Mouse (Mus musculus) c-Kit-positive CD71-negative TER-119-negative erythroid progenitor cells, embryonic 14.5 days (primary cell): ENCODE results near the gene Rap1b.

Source experiments
- DNase-seq: peaks from one replicate; pipeline ENCODE4 v3.0.0-alpha.2; 2013; ENCODE audit warnings: low read depth

Gene Rap1b

GRCm38 (mm10) chr10:117770286-117771130 lies 75.3 kb downstream of the Rap1b start:
- DNase-seq, result no peak

DNA sequence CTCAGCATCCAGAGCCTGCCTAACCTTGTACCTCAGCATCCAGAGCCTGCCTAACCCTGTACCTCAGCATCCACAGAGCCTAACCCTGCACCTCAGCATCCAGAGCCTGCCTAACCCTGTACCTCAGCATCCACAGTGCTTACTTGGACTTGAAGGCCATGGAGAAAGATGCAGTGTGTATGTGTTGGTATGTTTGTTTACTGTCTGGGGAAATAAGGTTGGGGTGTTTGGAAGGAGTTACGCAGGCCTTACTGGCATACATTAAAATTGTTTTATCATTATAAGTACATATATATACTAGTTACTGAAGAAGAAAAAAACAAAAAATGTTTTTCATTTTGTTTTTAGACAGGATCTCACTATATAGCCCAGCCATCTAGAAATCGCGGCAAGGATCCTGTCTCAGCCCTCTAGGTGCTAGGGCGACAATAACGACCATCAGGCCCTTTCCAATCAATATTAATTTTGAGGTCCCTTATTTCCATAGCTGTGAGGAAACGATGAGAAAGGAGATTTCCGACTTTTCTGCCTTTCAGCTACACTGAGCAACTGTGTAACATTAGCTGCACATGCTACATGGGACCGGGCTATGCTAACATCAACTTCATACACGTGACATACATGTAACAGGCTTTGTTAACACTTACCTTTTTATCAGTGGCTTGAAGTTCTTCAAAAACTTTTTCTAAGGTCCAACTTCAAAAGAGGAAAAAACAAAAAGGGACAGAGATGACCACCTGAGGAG lies 76.1 kb downstream of the Rap1b start:
- no peak for DNase-seq

- DNase-seq, result no peak
Observed at GRCm38 (mm10) chr10:117768141-117768440, 77.7 kb downstream of the Rap1b start.

DNA sequence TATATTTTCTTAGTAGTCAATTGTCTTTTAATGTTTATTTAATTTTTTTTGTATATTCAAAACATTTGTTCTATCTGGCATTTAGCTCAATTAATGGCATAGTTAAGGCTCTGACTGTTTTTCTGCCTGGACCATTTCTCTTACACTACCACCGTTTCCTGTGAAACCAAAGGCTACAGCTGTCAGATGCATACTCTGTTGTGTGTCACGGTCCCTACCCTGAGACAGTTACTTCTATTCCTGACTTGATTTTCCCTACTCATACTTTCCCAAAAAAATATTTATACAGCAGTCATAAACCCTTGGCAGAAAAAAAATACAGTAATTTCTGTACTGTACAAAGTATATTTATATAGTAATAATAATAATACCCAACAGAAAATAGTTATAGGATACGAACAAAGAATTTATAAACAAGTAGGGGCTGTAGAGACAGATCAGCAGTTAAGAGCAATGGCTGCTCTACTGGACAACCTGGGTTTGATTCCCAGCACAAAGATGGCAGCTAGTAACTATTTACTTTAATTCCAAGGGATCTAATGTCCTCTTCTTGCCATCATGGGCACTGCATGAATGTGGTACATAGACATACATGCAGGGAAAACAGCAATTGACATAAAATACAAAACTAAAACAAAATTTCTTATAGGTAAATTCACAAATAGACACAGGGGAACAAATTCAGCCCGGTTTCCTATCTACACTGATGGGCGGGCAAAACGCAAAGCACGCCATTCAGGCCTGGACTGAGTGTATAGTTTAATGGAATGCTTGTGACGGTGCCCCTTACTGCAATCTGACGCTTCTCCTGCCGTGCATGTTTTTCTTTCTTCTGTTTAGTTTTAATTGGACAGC lies 78.3 kb downstream of the Rap1b start:
- no peak for DNase-seq

- no peak for DNase-seq
Observed at GRCm38 (mm10) chr10:117766896-117767160, 79.0 kb downstream of the Rap1b start.

GRCm38 (mm10) chr10:117766111-117766895 lies 79.5 kb downstream of the Rap1b start:
- no peak for DNase-seq

GRCm38 (mm10) chr10:117765116-117765894 lies 80.5 kb downstream of the Rap1b start:
- no peak for DNase-seq

- DNase-seq, result no peak
Observed at GRCm38 (mm10) chr10:117764598-117764997, 81.2 kb downstream of the Rap1b start.
